Mouse (Mus musculus): Measurements from ENCODE around the gene Drosha.

Drosha gene

GRCm38 (mm10) chr15:12829878-12830277 lies 5.3 kb downstream of the Drosha start:
- DNase-seq (ENCODE audit: low spot score in 2 of 2), result no peak

- DNase-seq (ENCODE audit: low spot score in 2 of 2), result no peak
Measured at GRCm38 (mm10) chr15:12832599-12832998, 8.0 kb downstream of the Drosha start.

GRCm38 (mm10) chr15:12833385-12833784 lies 8.8 kb downstream of the Drosha start:
- no peak for DNase-seq (ENCODE audit: low spot score in 2 of 2)

GRCm38 (mm10) chr15:12834231-12834630 lies 9.6 kb downstream of the Drosha start:
- no peak for DNase-seq (ENCODE audit: low spot score in 2 of 2)

- DNase-seq (ENCODE audit: low spot score in 2 of 2), result no peak
Measured at GRCm38 (mm10) chr15:12840737-12841136, 16.1 kb downstream of the Drosha start.

- DNase-seq (ENCODE audit: low spot score in 2 of 2), result no peak
Measured at GRCm38 (mm10) chr15:12842833-12843232, 18.2 kb downstream of the Drosha start.

GRCm38 (mm10) chr15:12848196-12848975 lies 23.8 kb downstream of the Drosha start:
- no peak for DNase-seq (ENCODE audit: low spot score in 2 of 2)

GRCm38 (mm10) chr15:12849373-12849772 lies 24.8 kb downstream of the Drosha start:
- DNase-seq (ENCODE audit: low spot score in 2 of 2), result no peak

- no peak for DNase-seq (ENCODE audit: low spot score in 2 of 2)
Measured at GRCm38 (mm10) chr15:12853471-12853870, 28.9 kb downstream of the Drosha start.

- no peak for DNase-seq (ENCODE audit: low spot score in 2 of 2)
Measured at GRCm38 (mm10) chr15:12856780-12857179, 32.2 kb downstream of the Drosha start.

- DNase-seq (ENCODE audit: low spot score in 2 of 2), result no peak
Measured at GRCm38 (mm10) chr15:12857840-12858516, 33.4 kb downstream of the Drosha start.

- no peak for DNase-seq (ENCODE audit: low spot score in 2 of 2)
Measured at GRCm38 (mm10) chr15:12858645-12859044, 34.0 kb downstream of the Drosha start.

- no peak for DNase-seq (ENCODE audit: low spot score in 2 of 2)
Measured at GRCm38 (mm10) chr15:12862061-12862460, 37.4 kb downstream of the Drosha start.

- DNase-seq (ENCODE audit: low spot score in 2 of 2), result no peak
Measured at GRCm38 (mm10) chr15:12863669-12864068, 39.1 kb downstream of the Drosha start.

GRCm38 (mm10) chr15:12865595-12866314 lies 41.1 kb downstream of the Drosha start:
- DNase-seq (ENCODE audit: low spot score in 2 of 2), result no peak

- no peak for DNase-seq (ENCODE audit: low spot score in 2 of 2)
Measured at GRCm38 (mm10) chr15:12867269-12867668, 42.7 kb downstream of the Drosha start.

GRCm38 (mm10) chr15:12875442-12876176 lies 51.0 kb downstream of the Drosha start:
- no peak for DNase-seq (ENCODE audit: low spot score in 2 of 2)

- no peak for DNase-seq (ENCODE audit: low spot score in 2 of 2)
Measured at GRCm38 (mm10) chr15:12876266-12876665, 51.7 kb downstream of the Drosha start.

- no peak for DNase-seq (ENCODE audit: low spot score in 2 of 2)
Measured at GRCm38 (mm10) chr15:12876881-12877280, 52.3 kb downstream of the Drosha start.

- DNase-seq (ENCODE audit: low spot score in 2 of 2), result no peak
Measured at GRCm38 (mm10) chr15:12877934-12878333, 53.3 kb downstream of the Drosha start.

- no peak for DNase-seq (ENCODE audit: low spot score in 2 of 2)
Measured at GRCm38 (mm10) chr15:12878581-12878980, 54.0 kb downstream of the Drosha start.

- DNase-seq (ENCODE audit: low spot score in 2 of 2), result no peak
Measured at GRCm38 (mm10) chr15:12879937-12880336, 55.3 kb downstream of the Drosha start.
